Comparison of ENCODE assay signal across 16 mouse cellular contexts in genomic region chr17:66944498-66944897, GRCm38 (mm10).
DNase-seq lines count a peak whose midpoint lies in the region; ATAC-seq and TF ChIP-seq lines count a peak whose summit lies in the region.
"Had no signal": no experiment of that assay in that cellular context is flagged by ENCODE, and none has a peak within 500 bp of the region (broad histone marks: within the 10 kb centered on the region; RNA-seq: fewer than 3 reads in every experiment).

No protein-coding gene starts in this region.

- H3K27me3 ChIP-seq in kidney, embryonic 15.5 days = no peaks in the 10 kb centered on the region
- no peaks in the 10 kb centered on the region for H3K27me3 ChIP-seq in forebrain, embryonic 14.5 days (replicated peaks; ENCODE audit: control insufficient read depth, insufficient read depth, low read length)
- H3K27me3 ChIP-seq: embryonic facial prominence, embryonic 12.5 days; lung, embryonic 15.5 days; midbrain, embryonic 13.5 days had no signal

- H3K36me3 ChIP-seq in kidney, embryonic 15.5 days = no peaks in the 10 kb centered on the region; the same call in 1 of the 2 replicates
- H3K36me3 ChIP-seq in forebrain, embryonic 14.5 days (ENCODE audit: control insufficient read depth, insufficient read depth, low read length) = no peaks in the 10 kb centered on the region
- H3K36me3 ChIP-seq: embryonic facial prominence, embryonic 12.5 days; forebrain, embryonic 10.5 days; lung, embryonic 15.5 days; midbrain, embryonic 13.5 days had no signal

- no peaks in the 10 kb centered on the region for H3K4me1 ChIP-seq in kidney, embryonic 15.5 days
- no peaks in the 10 kb centered on the region for H3K4me1 ChIP-seq in forebrain, embryonic 14.5 days (ENCODE audit: control insufficient read depth, insufficient read depth, low read length)
- H3K4me1 ChIP-seq: embryonic facial prominence, embryonic 12.5 days; lung, embryonic 15.5 days had no signal

- peak overlapping the region; percentile 53 for H3K27ac ChIP-seq in left cerebral cortex, adult 2 months
- H3K27ac ChIP-seq in kidney, embryonic 15.5 days = no peak overlapping the region
- H3K27ac ChIP-seq in forebrain, embryonic 14.5 days (ENCODE audit: low read depth, low read length) = no peak overlapping the region
- H3K27ac ChIP-seq: embryonic facial prominence, embryonic 12.5 days; forebrain, embryonic 10.5 days; kidney, postnatal 0 days; lung, embryonic 15.5 days; midbrain, embryonic 13.5 days had no signal

- intact Hi-C loops in left cerebral cortex, postnatal 10 days (cut with DNase I) = no loop called here
- intact Hi-C loops in left cerebral cortex, adult 2 months (cut with DNase I) = no loop called here

- no peak overlapping the region for H3K9ac ChIP-seq in kidney, embryonic 15.5 days
- H3K9ac ChIP-seq in forebrain, embryonic 14.5 days (ENCODE audit: low read length) = no peak overlapping the region
- H3K9ac ChIP-seq: embryonic facial prominence, embryonic 12.5 days; lung, embryonic 15.5 days; midbrain, embryonic 13.5 days had no signal

- H3K4me3 ChIP-seq in left cerebral cortex, adult 2 months = no peak overlapping the region
- no peak overlapping the region for H3K4me3 ChIP-seq in kidney, embryonic 15.5 days (replicated peaks)
- no peak overlapping the region for H3K4me3 ChIP-seq in forebrain, embryonic 14.5 days (ENCODE audit: low read depth, low read length)
- H3K4me3 ChIP-seq: embryonic facial prominence, embryonic 12.5 days; forebrain, embryonic 10.5 days; lung, embryonic 15.5 days; midbrain, embryonic 13.5 days had no signal

- no peak for TF ChIP-seq CTCF in left cerebral cortex, adult 2 months (IDR thresholded peaks at IDR 0.05)

- 91% methylated on average over 4 of the region's 4 CpGs for WGBS in kidney, embryonic 15.5 days
- WGBS in forebrain, embryonic 14.5 days = 74% methylated on average over 4 of the region's 4 CpGs

- no peak for ATAC-seq in kidney, embryonic 15.5 days (replicated peaks; ENCODE audit: low FRiP score)
- no peak for ATAC-seq in forebrain, embryonic 14.5 days
- ATAC-seq: inflammation-experienced regulatory T-cells, adult 6 months; midbrain, embryonic 13.5 days had no signal

- DNase-seq in frontal cortex, adult 2 months (ENCODE audit: extremely low spot score in 1 of 2, low spot score in 1 of 2) = peak; percentile 9 to 46
- DNase-seq in frontal cortex, postnatal 25 days (ENCODE audit: low spot score in 2 of 2) = no peak
- peak; percentile 42 for DNase-seq in left cerebral cortex, adult 11 months (ENCODE audit: low spot score)
- no peak for DNase-seq in left cerebral cortex, postnatal 10 days (ENCODE audit: extremely low spot score in 1 of 2, low spot score in 2 of 2)
- peak; percentile 48 for DNase-seq in cerebellum, adult 9-10 months
- DNase-seq in left cerebral cortex, adult 2 months (ENCODE audit: extremely low spot score in 1 of 2, low spot score in 2 of 2) = no peak
- DNase-seq in forebrain, embryonic 14.5 days (ENCODE audit: low spot score) = no peak
- DNase-seq: B cell, adult 2 months had no signal

- H3K4me2 ChIP-seq in kidney, embryonic 15.5 days = no peak overlapping the region
- H3K4me2 ChIP-seq in forebrain, embryonic 14.5 days (ENCODE audit: low read length) = no peak overlapping the region
- H3K4me2 ChIP-seq: embryonic facial prominence, embryonic 12.5 days; liver, embryonic 11.5 days; lung, embryonic 15.5 days; midbrain, embryonic 13.5 days had no signal

- H3K9me3 ChIP-seq in kidney, embryonic 15.5 days (replicated peaks) = no peaks in the 10 kb centered on the region
- H3K9me3 ChIP-seq in forebrain, embryonic 14.5 days (replicated peaks; ENCODE audit: control insufficient read depth, low read length) = no peaks in the 10 kb centered on the region
- H3K9me3 ChIP-seq: embryonic facial prominence, embryonic 12.5 days; forebrain, embryonic 10.5 days; lung, embryonic 15.5 days; midbrain, embryonic 13.5 days had no signal

Comparison
In these comparisons a context has a peak if more than half of its experiments do, and no peak if none do; other contexts are left out.
1. DNase-seq: peak in frontal cortex, adult 2 months (2 of 2), left cerebral cortex, adult 11 months (single experiment) and cerebellum, adult 9-10 months (single experiment); none in frontal cortex, postnatal 25 days (0 of 2), left cerebral cortex, postnatal 10 days (0 of 2), left cerebral cortex, adult 2 months (0 of 2) and forebrain, embryonic 14.5 days (single experiment).